Mouse (Mus musculus): ENCODE data around the gene Mcm8. TPM values are rescaled to one million over a fixed set of nuclear protein-coding genes. Genes with fewer than 3 reads are reported as not detected.

Mcm8 gene
- polyA plus RNA-seq, 2 experiments: 9.1 to 9.6 TPM

GRCm38 (mm10) chr2:132884303-132884967 lies 68.5 kb downstream of the Mcm8 start:
- H3K27ac ChIP-seq (replicated peaks; ENCODE audit: low read depth, low read length): no peak overlapping the region
- H3K9me3 ChIP-seq (ENCODE audit: control insufficient read depth, low read length): no peaks in the 10 kb centered on the region
- H3K4me1 ChIP-seq (ENCODE audit: control insufficient read depth, insufficient read depth, low read length): peaks cover 4% of the 10 kb centered on the region
- 63% methylated on average over 8 of the region's 8 CpGs for WGBS
- H3K9ac ChIP-seq (ENCODE audit: low read depth, low read length, severe bottlenecking): no peak overlapping the region
- peaks cover 17% of the 10 kb centered on the region for H3K27me3 ChIP-seq (ENCODE audit: control insufficient read depth, insufficient read depth, low read length)
- H3K4me3 ChIP-seq (replicated peaks; ENCODE audit: low read length): no peak overlapping the region
- no peak for TF ChIP-seq POLR2A (IDR thresholded peaks at IDR 0.05; ENCODE audit: borderline replicate concordance, extremely low read depth, insufficient read depth, insufficient read length)
- DNase-seq (ENCODE audit: low spot score) (no peak), ATAC-seq (ENCODE audit: low FRiP score, low read depth) (no peak)
- no peak overlapping the region for H3K4me2 ChIP-seq (replicated peaks; ENCODE audit: low read depth, low read length, severe bottlenecking)
- H3K36me3 ChIP-seq (ENCODE audit: control insufficient read depth, insufficient read depth, low read length): no peaks in the 10 kb centered on the region

DNA sequence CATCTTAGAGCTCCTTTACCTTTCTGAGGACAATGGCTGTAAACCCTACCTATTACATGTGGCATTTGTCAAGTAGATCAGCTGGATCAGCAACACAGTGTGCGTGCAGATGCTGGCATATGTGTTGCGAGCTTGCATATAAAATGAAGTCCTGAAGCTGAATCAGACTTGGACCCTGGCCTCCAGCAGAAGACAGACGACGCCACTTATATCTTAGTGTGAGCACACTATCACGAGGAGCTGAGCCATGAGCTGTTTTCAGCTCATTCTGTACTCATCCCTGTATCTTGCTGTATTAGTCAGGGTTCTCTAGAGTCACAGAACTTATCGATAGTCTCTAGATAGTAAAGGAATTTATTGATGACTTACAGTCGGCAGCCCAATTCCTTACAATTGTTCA lies 69.4 kb downstream of the Mcm8 start:
- H3K27ac ChIP-seq (replicated peaks; ENCODE audit: low read depth, low read length): no peak overlapping the region
- no peak for TF ChIP-seq POLR2A (IDR thresholded peaks at IDR 0.05; ENCODE audit: borderline replicate concordance, extremely low read depth, insufficient read depth, insufficient read length)
- ATAC-seq (ENCODE audit: low FRiP score, low read depth) (no peak), DNase-seq (ENCODE audit: low spot score) (no peak)
- no peak overlapping the region for H3K4me3 ChIP-seq (replicated peaks; ENCODE audit: low read length)
- H3K36me3 ChIP-seq (ENCODE audit: control insufficient read depth, insufficient read depth, low read length): no peaks in the 10 kb centered on the region
- no peaks in the 10 kb centered on the region for H3K9me3 ChIP-seq (ENCODE audit: control insufficient read depth, low read length)
- H3K4me2 ChIP-seq (replicated peaks; ENCODE audit: low read depth, low read length, severe bottlenecking): no peak overlapping the region
- no peak overlapping the region for H3K9ac ChIP-seq (ENCODE audit: low read depth, low read length, severe bottlenecking)
- peaks cover 11% of the 10 kb centered on the region; the same call in 1 of the 2 replicates for H3K27me3 ChIP-seq (ENCODE audit: control insufficient read depth, insufficient read depth, low read length)
- peaks cover 4% of the 10 kb centered on the region; the same call in 1 of the 2 replicates for H3K4me1 ChIP-seq (ENCODE audit: control insufficient read depth, insufficient read depth, low read length)
- WGBS: 91% methylated on average over 6 of the region's 7 CpGs

Other genes starting within 250 kb of the Mcm8 start
- gene Gpcpd1, start 228.4 kb upstream of the Mcm8 start, polyA plus RNA-seq (2012; rRNA removed): 32.5 and 34.6 TPM in 2 replicates
- 41.7 and 43.4 TPM in 2 replicates for gene Gpcpd1, start 228.4 kb upstream of the Mcm8 start, polyA plus RNA-seq (2014; fragmentation: Nextera tagmentation; extraction: Ambion mirVana)
- 16.3 and 17.4 TPM in 2 replicates for gene Shld1, start 129.2 kb upstream of the Mcm8 start, polyA plus RNA-seq (2012; rRNA removed)
- gene Shld1, start 129.2 kb upstream of the Mcm8 start, polyA plus RNA-seq (2014; fragmentation: Nextera tagmentation; extraction: Ambion mirVana): 20.1 and 20.5 TPM in 2 replicates
- gene Chgb, start 34.9 kb upstream of the Mcm8 start, polyA plus RNA-seq (2012; rRNA removed): 0.13 and 0.35 TPM in 2 replicates
- 0.11 and 0.28 TPM in 2 replicates for gene Chgb, start 34.9 kb upstream of the Mcm8 start, polyA plus RNA-seq (2014; fragmentation: Nextera tagmentation; extraction: Ambion mirVana)
- 17.3 and 22.1 TPM in 2 replicates for gene Trmt6, start 86 bp upstream of the Mcm8 start, polyA plus RNA-seq (2012; rRNA removed)
- gene Trmt6, start 86 bp upstream of the Mcm8 start, polyA plus RNA-seq (2014; fragmentation: Nextera tagmentation; extraction: Ambion mirVana): 27.7 and 29.1 TPM in 2 replicates
- 33.5 and 40.0 TPM in 2 replicates for gene Crls1, start 30.5 kb downstream of the Mcm8 start, polyA plus RNA-seq (2012; rRNA removed)
- 33.9 and 35.5 TPM in 2 replicates for gene Crls1, start 30.5 kb downstream of the Mcm8 start, polyA plus RNA-seq (2014; fragmentation: Nextera tagmentation; extraction: Ambion mirVana)
- gene Lrrn4, start 64.8 kb downstream of the Mcm8 start, polyA plus RNA-seq (2012; rRNA removed): 0.31 and 0.36 TPM in 2 replicates
- 0.32 and 0.51 TPM in 2 replicates for gene Lrrn4, start 64.8 kb downstream of the Mcm8 start, polyA plus RNA-seq (2014; fragmentation: Nextera tagmentation; extraction: Ambion mirVana)
- 2.9 and 3.9 TPM in 2 replicates for gene Fermt1, start 129.8 kb downstream of the Mcm8 start, polyA plus RNA-seq (2012; rRNA removed)
- 16.2 and 19.5 TPM in 2 replicates for gene Fermt1, start 129.8 kb downstream of the Mcm8 start, polyA plus RNA-seq (2014; fragmentation: Nextera tagmentation; extraction: Ambion mirVana)